Comparison of ENCODE assay signal across 8 mouse cellular contexts in genomic region chr8:84813059-84813458, GRCm38 (mm10). TPM values are rescaled to one million over a fixed set of nuclear protein-coding genes. Genes with fewer than 3 reads are reported as not detected.
DNase-seq lines count a peak whose midpoint lies in the region; ATAC-seq lines count a peak whose summit lies in the region.

No protein-coding gene starts in this region.

- intact Hi-C loops in gastrocnemius, postnatal 36 days (cut with DNase I): loop anchor here (5.0 kb wide), 1 partner anchor 221 kb away; no protein-coding TSS in a partner anchor

- ATAC-seq in common myeloid progenitor, adult 5-6 weeks (replicated peaks; ENCODE audit: low read depth, poor library complexity, severe bottlenecking): peak; percentile 63
- ATAC-seq in megakaryocyte, adult 5-6 weeks (ENCODE audit: poor library complexity, severe bottlenecking): peak; percentile 65

- DNase-seq in ES-CJ7 (ENCODE audit: low read depth, low spot score): peak; percentile 77
- peak; percentile 78 to 94 for DNase-seq in adrenal gland, adult (ENCODE audit: inconsistent age in 2 of 2, low spot score in 1 of 2)
- DNase-seq in gastrocnemius, postnatal 36 days: peak; percentile 79 to 80
- DNase-seq in layer of hippocampus, postnatal 10 days (ENCODE audit: low spot score in 2 of 2): peak; percentile 92 to 93
- DNase-seq in right cerebral cortex, postnatal 4 days: peak; percentile 95
- peak; percentile 58 for DNase-seq in yolk sac, embryonic 10.5 days (ENCODE audit: low spot score)

RNA-seq across cellular contexts. Expression of gene Dand5, which starts 9.6 kb away (rescaled TPM):
- 2.8 and 4.1 TPM in 2 replicates for total RNA-seq in common myeloid progenitor, adult 5-6 weeks (2017)
- 1 to 10 TPM; 8.3 to 9.9 TPM for total RNA-seq in gastrocnemius, postnatal 36 days (2021)
- 1 to 10 TPM; 6.7 to 7.4 TPM for total RNA-seq in layer of hippocampus, postnatal 10 days (2021)
- total RNA-seq in megakaryocyte, adult 5-6 weeks (2015): 1.4 and 2.6 TPM in 2 replicates
- total RNA-seq in megakaryocyte, adult 5-6 weeks (2017): 0.28 and 4.4 TPM in 2 replicates

RNA-seq across cellular contexts. Expression of gene Nfix, which starts 12.9 kb away (rescaled TPM):
- total RNA-seq in common myeloid progenitor, adult 5-6 weeks (2017): 11.6 and 15.5 TPM in 2 replicates
- 100 to 1,000 TPM; 433 to 510 TPM for total RNA-seq in gastrocnemius, postnatal 36 days (2021)
- 100 to 1,000 TPM; 607 to 678 TPM for total RNA-seq in layer of hippocampus, postnatal 10 days (2021)
- 23.8 and 26.9 TPM in 2 replicates for total RNA-seq in megakaryocyte, adult 5-6 weeks (2015)
- 7.7 and 17.0 TPM in 2 replicates for total RNA-seq in megakaryocyte, adult 5-6 weeks (2017)

RNA-seq across cellular contexts. Expression of gene Gadd45gip1, which starts 18.3 kb away (rescaled TPM):
- 56.5 and 63.7 TPM in 2 replicates for total RNA-seq in common myeloid progenitor, adult 5-6 weeks (2017)
- 10 to 100 TPM; 17.7 to 23.0 TPM for total RNA-seq in gastrocnemius, postnatal 36 days (2021)
- total RNA-seq in layer of hippocampus, postnatal 10 days (2021): 10 to 100 TPM; 18.6 to 19.8 TPM
- 6.3 and 6.6 TPM in 2 replicates for total RNA-seq in megakaryocyte, adult 5-6 weeks (2015)
- 13.9 and 20.5 TPM in 2 replicates for total RNA-seq in megakaryocyte, adult 5-6 weeks (2017)

RNA-seq across cellular contexts. Expression of gene Rad23a, which starts 27.4 kb away (rescaled TPM):
- total RNA-seq in common myeloid progenitor, adult 5-6 weeks (2017): 30.0 and 45.4 TPM in 2 replicates
- 100 to 1,000 TPM; 136 to 151 TPM for total RNA-seq in gastrocnemius, postnatal 36 days (2021)
- total RNA-seq in layer of hippocampus, postnatal 10 days (2021): 10 to 100 TPM; 55.5 to 64.9 TPM
- total RNA-seq in megakaryocyte, adult 5-6 weeks (2015): 35.6 and 36.9 TPM in 2 replicates
- total RNA-seq in megakaryocyte, adult 5-6 weeks (2017): 27.6 and 29.5 TPM in 2 replicates

RNA-seq across cellular contexts. Expression of gene Calr, which starts 33.7 kb away (rescaled TPM):
- 1,972 and 2,060 TPM in 2 replicates for total RNA-seq in common myeloid progenitor, adult 5-6 weeks (2017)
- total RNA-seq in gastrocnemius, postnatal 36 days (2021): 100 to 1,000 TPM; 153 to 159 TPM
- 100 to 1,000 TPM; 444 to 464 TPM for total RNA-seq in layer of hippocampus, postnatal 10 days (2021)
- 163 and 187 TPM in 2 replicates for total RNA-seq in megakaryocyte, adult 5-6 weeks (2015)
- total RNA-seq in megakaryocyte, adult 5-6 weeks (2017): 821 and 830 TPM in 2 replicates

Comparison
In these comparisons a context has a peak if more than half of its experiments do, and no peak if none do; other contexts are left out.
1. Peak in every context shown above with its lines: DNase-seq and ATAC-seq.
2. RNA of gene Nfix, which starts 12.9 kb away (total RNA-seq): 607 to 678 TPM in layer of hippocampus, postnatal 10 days and 433 to 510 TPM in gastrocnemius, postnatal 36 days; 7.7 to 26.9 TPM in megakaryocyte, adult 5-6 weeks and 11.6 to 15.5 TPM in common myeloid progenitor, adult 5-6 weeks; every median in the first group is over 10 times any median in the second.